Mouse (Mus musculus) myocyte (in vitro differentiated cells): ENCODE measurements around the gene Vamp9.

Source experiments
- CEBPB ChIP-seq: IDR thresholded peaks from 2 replicates; pipeline ENCODE4 v1.6.1; 2011; ENCODE audit warnings: mild to moderate bottlenecking, moderate library complexity; ENCODE audit not compliant: poor library complexity, insufficient read depth, severe bottlenecking
- E2F4 ChIP-seq: IDR thresholded peaks from one replicate; pipeline ENCODE4 v1.6.1; 2011; ENCODE audit warnings: mild to moderate bottlenecking, control low read depth, moderate library complexity; ENCODE audit not compliant: insufficient read depth
- MAX ChIP-seq: IDR thresholded peaks from one replicate; pipeline ENCODE4 v1.6.1; 2011; ENCODE audit warnings: low read depth, mild to moderate bottlenecking, control low read depth
- MYOD1 ChIP-seq, 3 experiments: IDR thresholded peaks; one replicate each; pipeline ENCODE4 v1.6.1; 2011; ENCODE audit warnings: control low read depth in 2 of 3, low read depth in 2 of 3, mild to moderate bottlenecking in 2 of 3, moderate library complexity in 1 of 3; ENCODE audit not compliant: insufficient read length in 2 of 3, control insufficient read depth in 1 of 3
- MYOG ChIP-seq, 3 experiments: IDR thresholded peaks; one replicate each; pipeline ENCODE4 v1.6.1; 2011; ENCODE audit warnings: control low read depth in 2 of 3, low read depth in 2 of 3, mild to moderate bottlenecking in 2 of 3; ENCODE audit not compliant: insufficient read length in 2 of 3, control insufficient read depth in 1 of 3, insufficient read depth in 1 of 3
- POLR2A ChIP-seq: IDR thresholded peaks from one replicate; pipeline ENCODE4 v1.6.1; 2011; ENCODE audit warnings: low read depth, mild to moderate bottlenecking, control low read depth, moderate library complexity; ENCODE audit not compliant: insufficient read length
- POLR2AphosphoS2 ChIP-seq: IDR thresholded peaks from one replicate; pipeline ENCODE4 v1.6.1; 2011; ENCODE audit warnings: low read depth, control low read depth; ENCODE audit not compliant: insufficient read length
- SRF ChIP-seq: IDR thresholded peaks from one replicate; pipeline ENCODE4 v1.6.1; 2011; ENCODE audit warnings: low read depth; ENCODE audit not compliant: control insufficient read depth, insufficient read length
- TCF12 ChIP-seq: IDR thresholded peaks from one replicate; pipeline ENCODE4 v1.6.1; 2011; ENCODE audit warnings: mild to moderate bottlenecking, control low read depth; ENCODE audit not compliant: poor library complexity, insufficient read depth, severe bottlenecking
- TCF3 ChIP-seq: IDR thresholded peaks from one replicate; pipeline ENCODE4 v1.6.1; 2011; ENCODE audit warnings: low read depth, control low read depth; ENCODE audit not compliant: insufficient read length
- USF1 ChIP-seq: IDR thresholded peaks from one replicate; pipeline ENCODE4 v1.6.1; 2011; ENCODE audit warnings: low read depth, mild to moderate bottlenecking, control low read depth, moderate library complexity

DNA sequence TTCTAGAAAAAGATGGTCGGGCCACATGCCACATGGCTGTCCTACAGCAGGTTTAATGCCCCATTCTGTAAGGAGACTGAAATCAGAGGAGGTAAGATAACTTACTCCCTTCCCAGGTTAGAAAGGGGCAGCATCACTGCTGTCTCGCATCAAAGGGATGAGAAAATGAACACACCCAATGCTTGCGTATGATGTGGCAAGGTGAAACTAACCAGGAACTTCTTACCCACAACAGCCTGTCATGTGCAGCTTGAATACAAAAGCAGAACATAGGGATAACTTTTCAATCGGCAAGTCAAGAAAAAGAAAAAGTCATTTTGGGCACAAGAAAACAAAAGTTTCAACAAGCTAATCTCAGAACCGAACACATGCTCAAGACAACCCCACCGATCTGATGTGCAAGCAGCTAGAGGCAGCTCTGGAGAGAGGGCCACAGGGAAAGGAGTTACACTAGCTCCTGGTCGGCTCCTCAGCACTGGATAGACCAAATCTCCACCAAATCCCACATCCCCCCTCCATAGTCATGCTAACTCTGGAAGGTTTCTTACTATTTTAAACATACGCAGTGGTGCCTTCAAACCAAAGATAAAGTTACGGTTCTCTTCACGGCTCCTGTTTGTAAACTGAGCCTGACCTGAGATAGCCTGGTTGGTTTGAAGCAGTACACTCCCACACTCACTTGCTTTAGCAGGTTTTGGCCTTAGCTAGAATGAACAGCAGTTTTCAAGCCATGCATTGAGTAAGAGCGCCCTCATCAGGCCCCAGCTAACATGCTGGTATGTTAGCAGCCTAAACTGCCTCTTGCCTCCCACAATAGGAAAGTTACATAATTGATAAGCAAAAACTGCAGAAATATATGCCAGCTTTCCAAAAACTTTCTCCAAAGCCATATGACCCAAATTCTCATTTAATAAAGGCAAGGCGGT is 14.3 kb upstream of the Vamp9 start:
- TF ChIP-seq E2F4 = no peak
- no peak for TF ChIP-seq POLR2AphosphoS2
- TF ChIP-seq MAX = no peak
- no peak for TF ChIP-seq POLR2A
- TF ChIP-seq TCF3 = no peak
- no peak for TF ChIP-seq USF1
- no peak for TF ChIP-seq TCF12
- TF ChIP-seq MYOD1 (IDR thresholded peaks at IDR 0.05; ENCODE audit: control insufficient read depth in 1 of 3, insufficient read length in 2 of 3, low read depth in 2 of 3) = no peak
- TF ChIP-seq CEBPB = no peak
- no peak for TF ChIP-seq SRF
- no peak for TF ChIP-seq MYOG (IDR thresholded peaks at IDR 0.05; ENCODE audit: control insufficient read depth in 1 of 3, insufficient read depth in 1 of 3, insufficient read length in 2 of 3, low read depth in 2 of 3)
